Mouse (Mus musculus) heart, postnatal 36 days (tissue): Measurements from ENCODE around the gene Hs3st5. TPM values are rescaled to one million over a fixed set of nuclear protein-coding genes. Genes with fewer than 3 reads are reported as not detected.

ENCODE experiments used
- DNase-seq, 2 experiments: peaks; one replicate each; pipeline ENCODE4 v3.0.0; 2021 to 2022
- intact Hi-C: fragments of 180-260 bp; cut with DNase I; formaldehyde crosslinking; loops from one replicate; pipeline ENCODE4 v1.15.1; 2025
- total RNA-seq, 2 experiments: library from RNA; stranded (reverse); gene quantifications; 2 replicates each; pipeline ENCODE4 v1.2.3; 2021

Hs3st5 gene
- total RNA-seq, 2 experiments from 2014 or later, result 2.4 to 3.3 TPM

DNA sequence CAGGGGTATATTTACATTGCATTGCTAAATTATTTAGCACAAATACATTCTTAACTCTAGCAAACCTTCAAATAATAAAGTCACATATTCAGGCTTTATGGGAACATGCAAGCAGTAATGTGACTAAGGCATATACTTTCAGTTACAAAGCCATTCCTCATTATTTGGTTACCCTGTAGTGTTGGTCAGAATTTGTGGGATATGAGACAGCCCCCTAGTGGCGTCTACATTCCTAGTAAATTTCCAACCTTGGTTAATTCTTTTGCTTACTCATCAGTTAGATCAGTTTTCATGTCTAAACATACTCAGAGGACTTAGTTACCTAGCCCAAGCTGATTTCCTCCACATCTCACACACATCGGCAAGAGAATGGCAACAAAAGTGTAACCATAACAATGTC is 285.2 kb downstream of the Hs3st5 start:
- no peak for DNase-seq
- intact Hi-C loops, result loop anchor here (5.0 kb wide), 1 partner anchor 244 kb away; no protein-coding TSS in a partner anchor

DNA sequence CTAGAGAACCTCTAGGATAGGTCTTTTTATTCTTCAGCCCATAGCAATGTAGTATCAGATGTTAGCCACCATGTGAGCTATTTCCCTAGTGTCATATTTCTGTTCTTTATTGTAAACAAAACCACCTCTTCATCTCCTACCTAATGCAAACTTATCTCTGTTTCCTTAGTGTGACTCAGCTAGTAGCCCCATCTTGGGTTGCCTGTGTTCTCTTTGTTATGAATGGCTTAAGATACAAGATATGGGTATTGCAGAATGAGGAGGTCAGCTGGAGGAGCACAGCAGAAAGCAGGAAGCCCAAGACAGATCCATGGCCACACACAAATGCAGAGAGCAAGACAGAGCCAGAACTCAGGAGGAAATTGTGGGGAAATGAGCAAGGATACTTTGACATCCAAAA is 288.7 kb downstream of the Hs3st5 start:
- intact Hi-C loops, result no loop called here
- no peak for DNase-seq

GRCm38 (mm10) chr10:36800925-36801482 is 294.4 kb downstream of the Hs3st5 start:
- intact Hi-C loops, result no loop called here
- no peak for DNase-seq

DNA sequence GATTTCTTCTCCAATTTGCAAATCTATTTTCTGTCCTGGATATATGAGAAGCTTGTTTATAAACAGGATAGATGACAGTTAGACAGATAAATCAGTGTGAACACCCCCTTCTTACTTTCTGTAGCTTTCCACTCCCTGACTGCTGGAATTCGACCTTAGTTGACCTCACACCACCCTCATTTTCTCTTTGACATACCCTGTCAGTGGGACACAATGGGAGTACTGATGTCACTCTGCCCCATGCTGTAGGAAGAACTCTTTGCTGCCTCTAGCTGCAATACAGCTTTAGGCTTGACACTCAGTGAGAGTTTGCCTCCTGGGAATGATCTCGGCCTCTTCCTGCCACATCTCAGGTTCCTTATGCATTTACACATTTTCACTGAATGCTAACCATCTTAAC is 297.1 kb downstream of the Hs3st5 start:
- intact Hi-C loops, result no loop called here
- DNase-seq, result no peak

- no peak for DNase-seq
- intact Hi-C loops, result no loop called here
Observed at GRCm38 (mm10) chr10:36805265-36805664, 298.7 kb downstream of the Hs3st5 start.

DNA sequence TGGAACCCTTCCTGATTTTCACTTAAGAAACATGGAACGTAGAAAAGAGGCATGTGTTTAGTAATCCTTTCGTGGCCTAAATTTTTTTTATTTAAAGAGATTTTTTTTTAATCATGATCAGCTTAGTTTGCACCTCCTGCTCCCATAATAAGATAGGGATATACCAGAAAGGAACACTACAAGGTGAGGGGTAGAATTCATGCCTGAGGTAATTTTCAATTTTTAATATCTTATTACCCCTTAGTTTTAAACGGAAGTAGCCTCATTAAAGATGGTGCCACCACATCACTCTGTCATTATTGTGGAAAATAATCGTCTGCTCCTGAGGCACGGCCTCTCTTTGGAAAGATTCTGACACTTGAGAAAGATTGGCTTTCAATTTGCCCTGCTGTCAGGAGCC is 299.2 kb downstream of the Hs3st5 start:
- intact Hi-C loops, result no loop called here
- no peak for DNase-seq

- DNase-seq, result no peak
- intact Hi-C loops, result no loop called here
Observed at GRCm38 (mm10) chr10:36807007-36807406, 300.4 kb downstream of the Hs3st5 start.

DNA sequence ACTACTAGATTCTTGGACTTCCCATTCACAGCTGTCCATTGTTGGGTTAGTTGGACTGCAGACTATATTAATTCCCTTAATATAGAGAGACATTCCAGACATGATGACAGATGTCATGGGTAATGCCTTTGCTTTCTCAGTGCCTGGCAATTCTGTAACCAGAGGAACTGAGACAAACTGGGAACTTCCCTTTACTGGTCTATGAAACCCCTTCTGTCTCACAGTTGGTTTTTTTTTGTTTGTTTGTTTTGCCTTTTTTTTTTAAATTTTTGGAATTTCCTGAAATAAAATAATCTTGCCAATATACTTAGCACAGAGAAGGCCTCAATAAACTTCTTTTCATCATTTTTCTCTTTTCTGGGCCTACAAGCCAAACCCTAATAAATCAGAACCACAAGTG is 312.3 kb downstream of the Hs3st5 start:
- DNase-seq, result no peak
- intact Hi-C loops, result no loop called here

DNA sequence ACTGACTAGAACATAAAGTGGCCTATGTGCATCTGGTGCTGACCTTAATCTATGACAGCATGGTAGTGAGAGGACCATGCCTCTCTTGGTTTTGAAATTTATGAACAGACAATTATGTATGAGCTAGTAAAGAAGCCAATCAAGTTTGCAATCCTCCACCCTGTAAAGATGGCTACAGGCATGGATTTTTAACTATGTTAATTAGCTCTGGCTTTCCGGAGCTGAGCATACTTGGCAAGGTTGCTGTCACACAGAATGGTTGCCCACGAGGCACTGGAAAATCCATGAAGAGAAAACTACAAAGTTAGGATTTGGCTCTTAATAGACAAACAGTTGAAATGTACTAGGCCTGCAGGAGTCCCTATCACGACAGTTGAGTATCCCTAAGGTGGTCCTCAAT is 322.5 kb downstream of the Hs3st5 start:
- intact Hi-C loops, result no loop called here
- no peak for DNase-seq

- intact Hi-C loops, result loop anchor here (5.0 kb wide), 1 partner anchor 285 kb away; no protein-coding TSS in a partner anchor
- no peak for DNase-seq
Observed at GRCm38 (mm10) chr10:36832204-36832603, 325.6 kb downstream of the Hs3st5 start.

- intact Hi-C loops, result loop anchor here (5.0 kb wide), 1 partner anchor 287 kb away; no protein-coding TSS in a partner anchor
- peak in 1 of 2 experiments; percentile 13 for DNase-seq
Observed at GRCm38 (mm10) chr10:36834224-36834623, 327.6 kb downstream of the Hs3st5 start.

GRCm38 (mm10) chr10:36835836-36836516 is 329.4 kb downstream of the Hs3st5 start:
- DNase-seq, result no peak
- intact Hi-C loops, result no loop called here

GRCm38 (mm10) chr10:36850231-36850630 is 343.6 kb downstream of the Hs3st5 start:
- intact Hi-C loops, result no loop called here
- no peak for DNase-seq

- intact Hi-C loops, result no loop called here
- DNase-seq, result no peak
Observed at GRCm38 (mm10) chr10:36862127-36862895, 355.7 kb downstream of the Hs3st5 start.
